Comparison of ENCODE assay signal across 12 mouse cellular contexts in the genomic region with DNA sequence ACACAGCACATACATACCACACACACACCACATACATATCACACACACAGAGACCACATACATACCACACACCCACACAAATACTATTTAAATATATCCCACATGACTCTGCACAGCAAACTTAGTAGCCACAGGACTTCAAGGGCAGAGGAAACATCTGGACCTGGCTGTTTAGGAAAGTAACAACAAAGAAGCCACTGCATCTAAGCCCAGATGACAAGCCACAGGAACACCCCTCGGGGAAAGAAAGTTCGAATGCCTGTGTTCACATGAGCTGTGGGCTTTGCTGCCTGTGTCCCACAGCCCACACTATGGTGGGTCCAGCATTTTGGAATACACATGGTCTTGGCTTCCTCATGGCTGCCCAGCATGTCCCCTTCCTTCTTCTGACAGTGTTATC.
"Had no signal": no experiment of that assay in that cellular context is flagged by ENCODE, and none has a peak within 500 bp of the region (broad histone marks: within the 10 kb centered on the region; RNA-seq: fewer than 3 reads in every experiment).

No protein-coding gene starts in this region.

- H3K36me3 ChIP-seq: midbrain, embryonic 15.5 days; neural tube, embryonic 12.5 days had no signal

- H3K4me1 ChIP-seq: midbrain, embryonic 13.5 days; midbrain, embryonic 15.5 days; neural tube, embryonic 12.5 days had no signal

- H3K27me3 ChIP-seq: midbrain, embryonic 13.5 days; midbrain, embryonic 15.5 days; neural tube, embryonic 12.5 days had no signal

- ATAC-seq: midbrain, embryonic 13.5 days; midbrain, embryonic 15.5 days had no signal

- H3K4me3 ChIP-seq: midbrain, embryonic 13.5 days; midbrain, embryonic 15.5 days; neural tube, embryonic 12.5 days had no signal

- DNase-seq: lung, adult 18-20 months; lung, embryonic 14.5 days; lung, postnatal 10 days; lung, postnatal 4 days; right cerebral cortex, postnatal 14 days; spleen, adult 18-20 months; thymus, adult 2 months; thymus, postnatal 25 days; thymus, postnatal 4 days had no signal

- H3K9me3 ChIP-seq: midbrain, embryonic 13.5 days; midbrain, embryonic 15.5 days; neural tube, embryonic 12.5 days had no signal

- H3K27ac ChIP-seq: midbrain, embryonic 13.5 days; midbrain, embryonic 15.5 days; neural tube, embryonic 12.5 days had no signal
